Mouse (Mus musculus) heart, adult 2 months (tissue): ENCODE results near the gene St6gal2.

ENCODE experiments used
- CTCF ChIP-seq: fragments of 200-600 bp; IDR thresholded peaks from 2 replicates; pipeline ENCODE4 v1.8.1; 2022; ENCODE audit warnings: antibody characterized with exemption, mild to moderate bottlenecking, moderate library complexity
- EP300 ChIP-seq: fragments of 200-500 bp; IDR thresholded peaks from 2 replicates; pipeline ENCODE4 v1.6.1; 2011; ENCODE audit warnings: low read depth, low read length, control low read depth; ENCODE audit not compliant: insufficient read depth
- POLR2A ChIP-seq: fragments of 200-500 bp; IDR thresholded peaks from 2 replicates; pipeline ENCODE4 v1.6.1; 2011; ENCODE audit warnings: mild to moderate bottlenecking, low read depth, low read length, control low read depth; ENCODE audit not compliant: insufficient read depth

- TF ChIP-seq CTCF (no peak), EP300 (no peak), POLR2A (no peak)
These were observed 34.2 kb downstream of the St6gal2 start for GRCm38 (mm10) chr17:55479367-55479766.
